In genomic region chr1:152148731-152149130, GRCm38 (mm10) we compare ENCODE assay signal across 27 mouse cellular contexts.
"Had no signal": no experiment of that assay in that cellular context is flagged by ENCODE, and none has a peak within 500 bp of the region (broad histone marks: within the 10 kb centered on the region; RNA-seq: fewer than 3 reads in every experiment).

No protein-coding gene starts in this region.

- DNase-seq: gastrocnemius, adult 2 months; gastrocnemius, postnatal 10 days; gastrocnemius, postnatal 25 days; heart, adult 18-20 months; heart, postnatal 10 days; heart, postnatal 4 days; kidney, adult 11 months; kidney, adult 2 months; kidney, adult 9 months; kidney, postnatal 14 days; kidney, postnatal 36 days; layer of hippocampus, adult 9-11 months; layer of hippocampus, postnatal 36 days; left cerebral cortex, postnatal 4 days had no signal

- H3K27me3 ChIP-seq: heart, embryonic 12.5 days; hindbrain, embryonic 12.5 days; kidney, embryonic 15.5 days; limb, embryonic 13.5 days; limb, embryonic 15.5 days; liver, embryonic 12.5 days had no signal

- ATAC-seq: hindbrain, embryonic 16.5 days; intestine, embryonic 16.5 days; liver, embryonic 12.5 days had no signal

- H3K9ac ChIP-seq: heart, embryonic 12.5 days; hindbrain, embryonic 12.5 days; hindbrain, embryonic 14.5 days; kidney, embryonic 15.5 days; limb, embryonic 13.5 days; limb, embryonic 15.5 days; liver, embryonic 12.5 days; liver, embryonic 14.5 days had no signal

- H3K4me2 ChIP-seq: heart, embryonic 12.5 days; hindbrain, embryonic 12.5 days; hindbrain, embryonic 14.5 days; kidney, embryonic 15.5 days; limb, embryonic 13.5 days; limb, embryonic 15.5 days; liver, embryonic 12.5 days had no signal

- H3K9me3 ChIP-seq: heart, embryonic 10.5 days; hindbrain, embryonic 12.5 days; kidney, embryonic 15.5 days; limb, embryonic 13.5 days; limb, embryonic 15.5 days; liver, embryonic 12.5 days had no signal

- H3K36me3 ChIP-seq: heart, embryonic 10.5 days; heart, embryonic 12.5 days; hindbrain, embryonic 10.5 days; hindbrain, embryonic 12.5 days; kidney, embryonic 15.5 days; limb, embryonic 13.5 days; limb, embryonic 15.5 days; liver, embryonic 12.5 days had no signal

- H3K27ac ChIP-seq: gastrocnemius, adult 2 months; heart, embryonic 10.5 days; hindbrain, embryonic 10.5 days; hindbrain, embryonic 12.5 days; hindbrain, embryonic 14.5 days; kidney, embryonic 15.5 days; kidney, postnatal 0 days; limb, embryonic 13.5 days; limb, embryonic 15.5 days; liver, embryonic 12.5 days; liver, embryonic 14.5 days had no signal

- H3K4me3 ChIP-seq: gastrocnemius, adult 2 months; heart, embryonic 10.5 days; heart, embryonic 12.5 days; hindbrain, embryonic 10.5 days; hindbrain, embryonic 12.5 days; kidney, embryonic 15.5 days; limb, embryonic 13.5 days; limb, embryonic 15.5 days; liver, embryonic 12.5 days had no signal

- H3K4me1 ChIP-seq: heart, embryonic 10.5 days; hindbrain, embryonic 10.5 days; hindbrain, embryonic 12.5 days; limb, embryonic 13.5 days; limb, embryonic 15.5 days; liver, embryonic 12.5 days had no signal
